Mouse (Mus musculus): ENCODE measurements around the gene Pmpcb. TPM values are rescaled to one million over a fixed set of nuclear protein-coding genes. Genes with fewer than 3 reads are reported as not detected.

Pmpcb gene
- polyA plus RNA-seq, 1 experiment: 92.8 TPM

- H3K79me3 ChIP-seq (ENCODE audit: low read depth): no peaks in the 10 kb centered on the region
- no peaks in the 10 kb centered on the region for H3K36me3 ChIP-seq (ENCODE audit: control insufficient read depth, insufficient read depth)
- H3ac ChIP-seq (ENCODE audit: control insufficient read depth, insufficient read length, low read depth): no peak overlapping the region
- H3K4me3 ChIP-seq (ENCODE audit: insufficient read depth, poor library complexity, severe bottlenecking): peak overlapping the region; percentile 48
- H3K79me2 ChIP-seq (ENCODE audit: control insufficient read depth, insufficient read depth): no peaks in the 10 kb centered on the region
- H3K27me3 ChIP-seq (ENCODE audit: control insufficient read depth, insufficient read depth, insufficient read length): no peaks in the 10 kb centered on the region
- TF ChIP-seq CTCF (IDR thresholded peaks at IDR 0.05; ENCODE audit: control insufficient read depth, insufficient read depth, insufficient read length) (no peak), MYOD1 (IDR thresholded peaks at IDR 0.05; ENCODE audit: control insufficient read depth, insufficient read length, low read depth) (no peak), CEBPB (IDR thresholded peaks at IDR 0.05; ENCODE audit: low read depth) (no peak), USF1 (IDR thresholded peaks at IDR 0.05; ENCODE audit: low read depth) (no peak), MAX (IDR thresholded peaks at IDR 0.05) (no peak), FOSL1 (IDR thresholded peaks at IDR 0.05; ENCODE audit: insufficient read depth, low read length, poor library complexity, severe bottlenecking) (no peak), MYOG (IDR thresholded peaks at IDR 0.05; ENCODE audit: control insufficient read depth, extremely low read depth, insufficient read length) (no peak)
Observed at GRCm38 (mm10) chr5:21700272-21700821, 36.6 kb upstream of the Pmpcb start.

- Histone ChIP-seq H3K4me3 (ENCODE audit: insufficient read depth, poor library complexity, severe bottlenecking) (peak overlapping the region; percentile 48), H3K27me3 (ENCODE audit: control insufficient read depth, insufficient read depth, insufficient read length) (no peaks in the 10 kb centered on the region), H3K36me3 (ENCODE audit: control insufficient read depth, insufficient read depth) (no peaks in the 10 kb centered on the region), H3K79me2 (ENCODE audit: control insufficient read depth, insufficient read depth) (no peaks in the 10 kb centered on the region), H3K79me3 (ENCODE audit: low read depth) (no peaks in the 10 kb centered on the region), H3ac (ENCODE audit: control insufficient read depth, insufficient read length, low read depth) (peak overlapping the region; percentile 55)
- TF ChIP-seq MAX (IDR thresholded peaks at IDR 0.05) (no peak), MYOD1 (IDR thresholded peaks at IDR 0.05; ENCODE audit: control insufficient read depth, insufficient read length, low read depth) (no peak), FOSL1 (IDR thresholded peaks at IDR 0.05; ENCODE audit: insufficient read depth, low read length, poor library complexity, severe bottlenecking) (no peak), CTCF (IDR thresholded peaks at IDR 0.05; ENCODE audit: control insufficient read depth, insufficient read depth, insufficient read length) (no peak), USF1 (IDR thresholded peaks at IDR 0.05; ENCODE audit: low read depth) (no peak), MYOG (IDR thresholded peaks at IDR 0.05; ENCODE audit: control insufficient read depth, extremely low read depth, insufficient read length) (no peak), CEBPB (IDR thresholded peaks at IDR 0.05; ENCODE audit: low read depth) (no peak)
Observed at GRCm38 (mm10) chr5:21700934-21701333, 36.0 kb upstream of the Pmpcb start.

GRCm38 (mm10) chr5:21701351-21702008 lies 35.5 kb upstream of the Pmpcb start, which contains the start of gene Napepld:
Gene Napepld (minus strand): TSS chr5:21701396.
- H3K27me3 ChIP-seq (ENCODE audit: control insufficient read depth, insufficient read depth, insufficient read length): no peaks in the 10 kb centered on the region
- TF ChIP-seq CTCF (IDR thresholded peaks at IDR 0.05; ENCODE audit: control insufficient read depth, insufficient read depth, insufficient read length) (no peak), FOSL1 (IDR thresholded peaks at IDR 0.05; ENCODE audit: insufficient read depth, low read length, poor library complexity, severe bottlenecking) (no peak), MAX (IDR thresholded peaks at IDR 0.05) (peak; percentile 53), CEBPB (IDR thresholded peaks at IDR 0.05; ENCODE audit: low read depth) (peak; percentile 80), MYOG (IDR thresholded peaks at IDR 0.05; ENCODE audit: control insufficient read depth, extremely low read depth, insufficient read length) (no peak), USF1 (IDR thresholded peaks at IDR 0.05; ENCODE audit: low read depth) (peak; percentile 99), MYOD1 (IDR thresholded peaks at IDR 0.05; ENCODE audit: control insufficient read depth, insufficient read length, low read depth) (no peak)

DNA sequence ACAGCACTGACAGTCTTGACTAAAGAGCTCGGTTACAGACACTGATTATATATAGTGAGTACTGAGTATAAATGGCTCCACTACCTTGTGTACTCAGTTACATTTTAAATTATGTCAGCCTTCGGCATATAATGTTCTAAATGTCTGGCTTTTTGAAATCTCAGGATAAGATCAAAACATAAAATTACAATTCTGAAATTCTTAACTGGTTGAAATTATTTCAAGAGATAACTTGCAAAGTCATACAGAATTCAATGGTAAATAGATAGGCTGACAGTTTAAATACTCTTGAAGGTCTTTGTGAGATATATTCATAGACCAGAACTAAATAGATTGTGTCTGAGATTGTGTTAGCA lies 35.0 kb upstream of the Pmpcb start:
- Histone ChIP-seq H3K79me3 (ENCODE audit: low read depth) (no peaks in the 10 kb centered on the region), H3K27me3 (ENCODE audit: control insufficient read depth, insufficient read depth, insufficient read length) (no peaks in the 10 kb centered on the region), H3K4me3 (ENCODE audit: insufficient read depth, poor library complexity, severe bottlenecking) (no peak overlapping the region), H3K79me2 (ENCODE audit: control insufficient read depth, insufficient read depth) (no peaks in the 10 kb centered on the region), H3ac (ENCODE audit: control insufficient read depth, insufficient read length, low read depth) (no peak overlapping the region), H3K36me3 (ENCODE audit: control insufficient read depth, insufficient read depth) (no peaks in the 10 kb centered on the region)
- TF ChIP-seq FOSL1 (IDR thresholded peaks at IDR 0.05; ENCODE audit: insufficient read depth, low read length, poor library complexity, severe bottlenecking): no peak
- TF ChIP-seq CTCF (IDR thresholded peaks at IDR 0.05; ENCODE audit: control insufficient read depth, insufficient read depth, insufficient read length): no peak
- no peak for TF ChIP-seq MAX (IDR thresholded peaks at IDR 0.05)
- no peak for TF ChIP-seq CEBPB (IDR thresholded peaks at IDR 0.05; ENCODE audit: low read depth)
- no peak for TF ChIP-seq MYOD1 (IDR thresholded peaks at IDR 0.05; ENCODE audit: control insufficient read depth, insufficient read length, low read depth)
- no peak for TF ChIP-seq MYOG (IDR thresholded peaks at IDR 0.05; ENCODE audit: control insufficient read depth, extremely low read depth, insufficient read length)
- no peak for TF ChIP-seq USF1 (IDR thresholded peaks at IDR 0.05; ENCODE audit: low read depth)

More at GRCm38 (mm10) chr5:21701351-21702008, 35.5 kb upstream of the Pmpcb start, which contains the start of gene Napepld:
- Histone ChIP-seq H3ac (ENCODE audit: control insufficient read depth, insufficient read length, low read depth) (peak within 1 kb of the TSS; percentile 95), H3K4me3 (ENCODE audit: insufficient read depth, poor library complexity, severe bottlenecking) (peak within 1 kb of the TSS; percentile 48), H3K36me3 (ENCODE audit: control insufficient read depth, insufficient read depth) (no peaks in the 10 kb centered on the region), H3K79me2 (ENCODE audit: control insufficient read depth, insufficient read depth) (no peaks in the 10 kb centered on the region), H3K79me3 (ENCODE audit: low read depth) (no peaks in the 10 kb centered on the region)

GRCm38 (mm10) chr5:21702873-21703475 lies 34.0 kb upstream of the Pmpcb start:
- Histone ChIP-seq H3K79me2 (ENCODE audit: control insufficient read depth, insufficient read depth) (no peaks in the 10 kb centered on the region), H3K36me3 (ENCODE audit: control insufficient read depth, insufficient read depth) (no peaks in the 10 kb centered on the region), H3K79me3 (ENCODE audit: low read depth) (no peaks in the 10 kb centered on the region), H3K27me3 (ENCODE audit: control insufficient read depth, insufficient read depth, insufficient read length) (no peaks in the 10 kb centered on the region), H3K4me3 (ENCODE audit: insufficient read depth, poor library complexity, severe bottlenecking) (no peak overlapping the region), H3ac (ENCODE audit: control insufficient read depth, insufficient read length, low read depth) (no peak overlapping the region)
- TF ChIP-seq MAX (IDR thresholded peaks at IDR 0.05): no peak
- no peak for TF ChIP-seq USF1 (IDR thresholded peaks at IDR 0.05; ENCODE audit: low read depth)
- TF ChIP-seq FOSL1 (IDR thresholded peaks at IDR 0.05; ENCODE audit: insufficient read depth, low read length, poor library complexity, severe bottlenecking): no peak
- TF ChIP-seq MYOG (IDR thresholded peaks at IDR 0.05; ENCODE audit: control insufficient read depth, extremely low read depth, insufficient read length): no peak
- no peak for TF ChIP-seq CTCF (IDR thresholded peaks at IDR 0.05; ENCODE audit: control insufficient read depth, insufficient read depth, insufficient read length)
- TF ChIP-seq MYOD1 (IDR thresholded peaks at IDR 0.05; ENCODE audit: control insufficient read depth, insufficient read length, low read depth): no peak
- no peak for TF ChIP-seq CEBPB (IDR thresholded peaks at IDR 0.05; ENCODE audit: low read depth)

Measured in C2C12 (cell line).